Mouse (Mus musculus): ENCODE measurements around the gene 2900011O08Rik. TPM values are rescaled to one million over a fixed set of nuclear protein-coding genes. Genes with fewer than 3 reads are reported as not detected.

2900011O08Rik gene
- polyA plus RNA-seq, 1 experiment, result not detected

DNA sequence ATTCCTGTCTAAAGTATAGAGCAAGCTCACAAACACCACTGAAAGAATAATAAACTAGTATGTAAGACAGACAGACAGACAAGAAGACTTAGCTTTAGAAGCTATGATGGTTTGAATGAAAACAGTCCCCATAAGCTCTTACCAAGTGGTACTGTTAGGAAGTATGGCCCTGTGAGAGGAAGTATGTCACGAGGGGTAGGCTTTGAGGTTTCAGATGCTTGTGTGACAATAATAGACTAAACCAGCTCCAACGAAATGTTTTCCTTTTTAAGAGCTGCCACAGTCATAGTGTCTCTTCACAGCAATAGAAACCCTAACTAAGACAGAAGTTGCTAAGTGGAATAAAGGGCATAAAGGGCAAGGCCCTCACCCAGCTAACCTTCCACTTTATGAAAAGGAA lies 148.6 kb downstream of the 2900011O08Rik start:
- TF ChIP-seq TAL1 (IDR thresholded peaks at IDR 0.05; ENCODE audit: low read length), result no peak
- no peak for TF ChIP-seq GATA1 (IDR thresholded peaks at IDR 0.05; ENCODE audit: low read length)
- no peaks in the 10 kb centered on the region for H3K9me3 ChIP-seq (ENCODE audit: control insufficient read depth, low read length)
- H3K4me3 ChIP-seq (replicated peaks), result no peak overlapping the region
- no peaks in the 10 kb centered on the region for H3K27me3 ChIP-seq (ENCODE audit: control insufficient read depth)
- H3K4me1 ChIP-seq (ENCODE audit: control insufficient read depth), result no peaks in the 10 kb centered on the region
- H3K36me3 ChIP-seq (ENCODE audit: control insufficient read depth), result peaks cover 96% of the 10 kb centered on the region

DNA sequence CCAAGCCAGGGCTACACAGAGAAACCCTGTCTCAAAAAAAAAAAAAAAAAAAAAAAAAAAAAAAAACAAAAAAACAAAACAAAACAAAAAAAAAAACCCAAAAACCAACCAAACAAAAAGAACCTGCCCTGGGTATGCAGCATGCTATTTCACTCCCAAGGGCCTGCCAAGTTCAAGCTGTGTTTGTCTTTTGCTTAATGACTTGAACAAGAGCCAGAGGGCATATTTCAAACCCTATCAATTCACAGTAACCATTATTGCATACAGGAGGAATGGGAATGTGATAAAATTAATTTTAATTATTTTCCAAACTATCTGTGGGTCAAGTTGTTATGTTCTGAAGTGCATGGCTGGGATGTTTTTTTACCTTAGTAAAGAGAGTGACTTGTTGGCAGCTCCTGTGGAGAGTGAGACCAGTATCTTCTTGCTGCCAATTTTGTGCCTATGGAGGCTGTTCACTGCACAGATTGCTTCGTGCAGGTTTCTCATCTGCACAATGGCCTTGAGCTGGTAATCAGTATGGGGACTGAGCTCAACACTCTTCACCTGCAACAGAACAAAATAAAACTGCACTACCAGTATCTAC lies 151.7 kb downstream of the 2900011O08Rik start:
- TF ChIP-seq TAL1 (IDR thresholded peaks at IDR 0.05; ENCODE audit: low read length) (no peak), GATA1 (IDR thresholded peaks at IDR 0.05; ENCODE audit: low read length) (no peak)
- Histone ChIP-seq H3K4me3 (replicated peaks) (no peak overlapping the region), H3K4me1 (ENCODE audit: control insufficient read depth) (no peaks in the 10 kb centered on the region), H3K9me3 (ENCODE audit: control insufficient read depth, low read length) (no peaks in the 10 kb centered on the region), H3K36me3 (ENCODE audit: control insufficient read depth) (peaks cover 96% of the 10 kb centered on the region), H3K27me3 (ENCODE audit: control insufficient read depth) (no peaks in the 10 kb centered on the region)

DNA sequence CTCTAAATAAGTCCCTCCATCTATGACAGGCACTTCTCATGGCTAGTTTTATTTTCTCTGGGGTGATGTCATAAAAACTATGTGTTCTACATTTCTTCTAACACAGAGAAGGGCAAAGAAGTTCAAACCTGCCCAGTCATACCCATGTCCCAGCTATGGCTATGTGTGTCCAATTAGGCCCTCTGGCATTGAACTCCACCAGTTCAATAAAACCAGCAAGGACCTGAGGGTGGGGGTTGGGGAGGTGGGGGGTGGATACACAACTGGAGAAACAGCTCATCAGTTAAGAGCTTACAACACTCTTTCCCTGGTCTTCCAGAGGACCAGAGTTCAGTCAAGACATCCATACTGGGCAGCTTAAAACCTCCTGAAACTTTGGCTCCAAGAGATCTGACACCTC lies 152.7 kb downstream of the 2900011O08Rik start:
- TF ChIP-seq GATA1 (IDR thresholded peaks at IDR 0.05; ENCODE audit: low read length), result no peak
- TF ChIP-seq TAL1 (IDR thresholded peaks at IDR 0.05; ENCODE audit: low read length), result no peak
- Histone ChIP-seq H3K4me3 (replicated peaks) (no peak overlapping the region), H3K36me3 (ENCODE audit: control insufficient read depth) (peaks cover 96% of the 10 kb centered on the region), H3K4me1 (ENCODE audit: control insufficient read depth) (no peaks in the 10 kb centered on the region), H3K9me3 (ENCODE audit: control insufficient read depth, low read length) (no peaks in the 10 kb centered on the region), H3K27me3 (ENCODE audit: control insufficient read depth) (no peaks in the 10 kb centered on the region)

DNA sequence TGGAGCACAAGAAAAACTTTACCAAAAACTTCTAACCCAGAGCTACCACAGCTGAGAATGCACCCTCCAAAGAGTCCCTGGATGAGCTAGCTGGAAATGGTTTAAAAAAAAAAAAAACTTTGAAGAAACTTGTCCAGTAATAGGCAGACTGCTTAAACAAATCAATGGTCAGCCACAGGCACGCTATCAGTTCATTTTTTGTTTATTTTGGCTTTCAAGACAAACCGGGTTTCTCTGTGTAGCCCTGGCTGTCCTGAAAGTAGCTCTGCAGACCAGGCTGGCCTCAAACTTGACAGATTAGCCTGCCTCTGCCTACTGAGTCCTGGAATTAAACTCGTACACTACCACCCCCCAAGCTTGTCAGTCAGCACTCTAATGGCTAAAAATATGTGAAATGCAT lies 156.9 kb downstream of the 2900011O08Rik start:
- no peaks in the 10 kb centered on the region for H3K4me1 ChIP-seq (ENCODE audit: control insufficient read depth)
- peaks cover 96% of the 10 kb centered on the region for H3K36me3 ChIP-seq (ENCODE audit: control insufficient read depth)
- no peak for TF ChIP-seq GATA1 (IDR thresholded peaks at IDR 0.05; ENCODE audit: low read length)
- TF ChIP-seq TAL1 (IDR thresholded peaks at IDR 0.05; ENCODE audit: low read length), result no peak
- H3K9me3 ChIP-seq (ENCODE audit: control insufficient read depth, low read length), result no peaks in the 10 kb centered on the region
- H3K27me3 ChIP-seq (ENCODE audit: control insufficient read depth), result no peaks in the 10 kb centered on the region
- H3K4me3 ChIP-seq (replicated peaks), result no peak overlapping the region

DNA sequence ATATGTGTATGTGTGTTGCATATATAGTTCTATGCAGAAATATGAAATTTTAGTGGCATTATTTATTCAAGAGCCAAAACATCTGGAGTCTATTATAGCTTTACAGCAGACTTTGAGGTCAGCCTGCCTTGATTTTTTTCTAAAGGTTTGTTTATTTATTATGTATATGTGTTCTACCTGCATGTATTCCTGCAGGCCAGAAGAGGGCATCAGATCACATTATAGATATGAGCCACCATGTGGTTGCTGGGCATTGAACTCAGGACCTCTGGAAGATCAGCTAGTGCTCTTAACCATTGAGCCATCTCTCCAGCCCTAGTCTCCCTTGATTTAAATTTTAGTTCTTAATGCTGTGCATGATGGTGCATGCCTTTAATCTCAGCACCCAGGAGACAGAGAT lies 161.3 kb downstream of the 2900011O08Rik start:
- Histone ChIP-seq H3K9me3 (ENCODE audit: control insufficient read depth, low read length) (no peaks in the 10 kb centered on the region), H3K4me3 (replicated peaks) (no peak overlapping the region), H3K36me3 (ENCODE audit: control insufficient read depth) (peaks cover 95% of the 10 kb centered on the region), H3K27me3 (ENCODE audit: control insufficient read depth) (no peaks in the 10 kb centered on the region), H3K4me1 (ENCODE audit: control insufficient read depth) (peaks cover 3% of the 10 kb centered on the region; the same call in 1 of the 2 replicates)
- TF ChIP-seq TAL1 (IDR thresholded peaks at IDR 0.05; ENCODE audit: low read length), result no peak
- TF ChIP-seq GATA1 (IDR thresholded peaks at IDR 0.05; ENCODE audit: low read length), result no peak

Other genes starting within 250 kb of the 2900011O08Rik start
- gene Rrn3, start 205.9 kb upstream of the 2900011O08Rik start, polyA plus RNA-seq (2012), result 0.38 and 0.41 TPM in 2 replicates
- gene Ntan1, start 167.8 kb upstream of the 2900011O08Rik start, polyA plus RNA-seq (2012), result 0.17 and 0.43 TPM in 2 replicates
- 0.52 and 0.77 TPM in 2 replicates for gene Pdxdc1, start 83.5 kb upstream of the 2900011O08Rik start, polyA plus RNA-seq (2012)
- not detected in 2 replicates for gene Mpv17l, start 83.4 kb upstream of the 2900011O08Rik start, polyA plus RNA-seq (2012)
- not detected in 2 replicates for gene Ifitm7, start 284 bp downstream of the 2900011O08Rik start, polyA plus RNA-seq (2012)
- 7.2 and 8.9 TPM in 2 replicates for gene Nde1, start 176.7 kb downstream of the 2900011O08Rik start, polyA plus RNA-seq (2012)
- gene Marf1, start 176.7 kb downstream of the 2900011O08Rik start, polyA plus RNA-seq (2012), result 0.17 TPM in 2 replicates

All from erythroblast, embryonic 14.5 days (primary cell).